In genomic region chr14:48191925-48192324, GRCm38 (mm10) we compare ENCODE assay signal across 30 mouse cellular contexts.
DNase-seq lines count a peak whose midpoint lies in the region; ATAC-seq and TF ChIP-seq lines count a peak whose summit lies in the region.
"Had no signal": no experiment of that assay in that cellular context is flagged by ENCODE, and none has a peak within 500 bp of the region (broad histone marks: within the 10 kb centered on the region; RNA-seq: fewer than 3 reads in every experiment).

No protein-coding gene starts in this region.

- no peak overlapping the region for H3K9ac ChIP-seq in midbrain, embryonic 14.5 days (replicated peaks; ENCODE audit: low read length)
- H3K9ac ChIP-seq: embryonic facial prominence, embryonic 13.5 days; forebrain, postnatal 0 days; heart, embryonic 12.5 days; heart, embryonic 15.5 days; hindbrain, embryonic 14.5 days had no signal

- H3K4me2 ChIP-seq in midbrain, embryonic 14.5 days (ENCODE audit: low read length): no peak overlapping the region
- H3K4me2 ChIP-seq: embryonic facial prominence, embryonic 13.5 days; heart, embryonic 12.5 days; heart, embryonic 15.5 days; hindbrain, embryonic 14.5 days had no signal

- no peaks in the 10 kb centered on the region for H3K27me3 ChIP-seq in midbrain, embryonic 10.5 days (ENCODE audit: low read depth, poor library complexity, severe bottlenecking)
- no peaks in the 10 kb centered on the region for H3K27me3 ChIP-seq in midbrain, embryonic 14.5 days (ENCODE audit: control insufficient read depth, insufficient read depth, low read length)
- H3K27me3 ChIP-seq: embryonic facial prominence, embryonic 13.5 days; heart, embryonic 15.5 days had no signal

- peak; percentile 59 for DNase-seq in gastrocnemius, adult 2 months
- DNase-seq in gastrocnemius, postnatal 10 days: no peak
- DNase-seq in heart, adult 18-20 months: peak; percentile 51 to 52
- DNase-seq in heart, postnatal 4 days: no peak
- DNase-seq in midbrain, embryonic 10.5 days (ENCODE audit: low spot score): no peak
- no peak for DNase-seq in midbrain, embryonic 14.5 days
- no peak for DNase-seq in thymus, postnatal 25 days
- DNase-seq: adrenal gland, adult 8-10 months; adrenal gland, postnatal 25 days; cerebellum, adult 11-12 months; cerebellum, adult 8-10 months; cerebellum, postnatal 10 days; cerebellum, postnatal 36 days; embryo, embryonic 11 days; forebrain, postnatal 0 days; heart, postnatal 10 days; heart, postnatal 36 days; kidney, adult 18-20 months had no signal

- H3K4me1 ChIP-seq in midbrain, embryonic 10.5 days: peaks cover 14% of the 10 kb centered on the region
- H3K4me1 ChIP-seq in midbrain, embryonic 14.5 days (ENCODE audit: control insufficient read depth, insufficient read depth, low read length): peaks cover 7% of the 10 kb centered on the region; the same call in 1 of the 2 replicates

- intact Hi-C loops in gastrocnemius, adult 2 months (cut with DNase I): no loop called here

- H3K36me3 ChIP-seq in midbrain, embryonic 10.5 days: no peaks in the 10 kb centered on the region
- H3K36me3 ChIP-seq in midbrain, embryonic 14.5 days (ENCODE audit: control insufficient read depth, insufficient read depth, low read length): no peaks in the 10 kb centered on the region
- H3K36me3 ChIP-seq: embryonic facial prominence, embryonic 10.5 days; embryonic facial prominence, embryonic 13.5 days; heart, embryonic 12.5 days; heart, embryonic 15.5 days had no signal

- H3K27ac ChIP-seq in gastrocnemius, adult 2 months: no peak overlapping the region
- H3K27ac ChIP-seq in midbrain, embryonic 10.5 days (replicated peaks): 0 out of 2 replicates have a peak overlapping the region, but pooled peaks have one; percentile 17
- H3K27ac ChIP-seq in midbrain, embryonic 14.5 days (replicated peaks; ENCODE audit: low read depth, low read length): no peak overlapping the region
- H3K27ac ChIP-seq: embryonic facial prominence, embryonic 10.5 days; embryonic facial prominence, embryonic 13.5 days; heart, embryonic 15.5 days; hindbrain, embryonic 14.5 days; hindbrain, postnatal 0 days had no signal

- no peak for ATAC-seq in midbrain, embryonic 14.5 days (ENCODE audit: low FRiP score, low TSS enrichment)
- ATAC-seq: activated CD4-positive, CD25-positive, alpha-beta regulatory T cell, adult 4 months; CD4-positive, CD25-positive, alpha-beta regulatory T cell, adult 4 months; forebrain, embryonic 14.5 days; forebrain, postnatal 0 days; hindbrain, postnatal 0 days; inflammation-experienced regulatory T-cells, adult 6 months; intestine, embryonic 16.5 days had no signal

- H3K9me3 ChIP-seq in midbrain, embryonic 10.5 days (replicated peaks): no peaks in the 10 kb centered on the region
- no peaks in the 10 kb centered on the region for H3K9me3 ChIP-seq in midbrain, embryonic 14.5 days (ENCODE audit: control insufficient read depth, low read length)
- H3K9me3 ChIP-seq: embryonic facial prominence, embryonic 10.5 days; embryonic facial prominence, embryonic 13.5 days; heart, embryonic 12.5 days; heart, embryonic 15.5 days had no signal

- no peak for TF ChIP-seq CTCF in gastrocnemius, adult 2 months (IDR thresholded peaks at IDR 0.05)

- no peak overlapping the region for H3K4me3 ChIP-seq in gastrocnemius, adult 2 months
- no peak overlapping the region for H3K4me3 ChIP-seq in midbrain, embryonic 10.5 days
- H3K4me3 ChIP-seq in midbrain, embryonic 14.5 days (replicated peaks; ENCODE audit: low read depth, low read length): no peak overlapping the region
- H3K4me3 ChIP-seq: embryonic facial prominence, embryonic 10.5 days; embryonic facial prominence, embryonic 13.5 days; erythroblast, embryonic 14.5 days; heart, embryonic 12.5 days; heart, embryonic 15.5 days had no signal

- 97% methylated on average over 3 of the region's 3 CpGs for WGBS in midbrain, embryonic 10.5 days
- 92% methylated on average over 3 of the region's 3 CpGs for WGBS in midbrain, embryonic 14.5 days

Comparison
In these comparisons a context has a peak if more than half of its experiments do, and no peak if none do; other contexts are left out.
1. DNase-seq: peak in gastrocnemius, adult 2 months (single experiment) and heart, adult 18-20 months (2 of 2); none in gastrocnemius, postnatal 10 days (single experiment), heart, postnatal 4 days (single experiment), midbrain, embryonic 10.5 days (single experiment), midbrain, embryonic 14.5 days (single experiment) and thymus, postnatal 25 days (single experiment).